Mouse (Mus musculus): ENCODE measurements around the gene Mgst3.

DNA sequence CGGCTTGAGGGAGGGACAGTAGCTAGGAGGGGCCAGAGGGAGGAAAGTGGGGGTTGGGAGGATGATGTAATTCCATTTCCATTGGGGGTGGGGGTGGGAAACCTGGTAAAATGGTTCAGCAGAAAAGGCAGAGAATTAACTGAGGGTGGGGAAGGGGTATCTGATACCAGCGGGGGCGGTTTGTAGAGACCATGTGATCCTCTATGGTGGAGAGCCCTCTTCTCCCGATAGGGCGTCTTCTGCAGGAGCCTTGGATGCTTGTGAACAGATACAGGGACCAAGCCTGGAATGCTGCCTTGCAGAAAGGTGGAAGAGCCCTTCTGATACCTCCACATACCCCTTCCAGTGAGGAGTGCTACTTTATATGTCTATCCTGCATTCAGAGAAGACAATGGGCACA is 10.5 kb downstream of the Mgst3 start:
- TF ChIP-seq POLR2A (IDR thresholded peaks at IDR 0.05; ENCODE audit: low read depth, low read length) (no peak), CTCF (IDR thresholded peaks at IDR 0.05; ENCODE audit: extremely low read depth, insufficient read length, insufficient replicate concordance, low read depth, low read length) (no peak)
